Mouse (Mus musculus): Measurements from ENCODE around the gene Adamts6. TPM values are rescaled to one million over a fixed set of nuclear protein-coding genes. Genes with fewer than 3 reads are reported as not detected.

Adamts6 gene
- total RNA-seq, 2 experiments from 2014 or later: 4.4 to 4.9 TPM

GRCm38 (mm10) chr13:104448349-104448748 lies 160.7 kb downstream of the Adamts6 start:
- intact Hi-C loops (cut with DNase I): no loop called here
- no peak for DNase-seq (ENCODE audit: low spot score in 2 of 2)

DNA sequence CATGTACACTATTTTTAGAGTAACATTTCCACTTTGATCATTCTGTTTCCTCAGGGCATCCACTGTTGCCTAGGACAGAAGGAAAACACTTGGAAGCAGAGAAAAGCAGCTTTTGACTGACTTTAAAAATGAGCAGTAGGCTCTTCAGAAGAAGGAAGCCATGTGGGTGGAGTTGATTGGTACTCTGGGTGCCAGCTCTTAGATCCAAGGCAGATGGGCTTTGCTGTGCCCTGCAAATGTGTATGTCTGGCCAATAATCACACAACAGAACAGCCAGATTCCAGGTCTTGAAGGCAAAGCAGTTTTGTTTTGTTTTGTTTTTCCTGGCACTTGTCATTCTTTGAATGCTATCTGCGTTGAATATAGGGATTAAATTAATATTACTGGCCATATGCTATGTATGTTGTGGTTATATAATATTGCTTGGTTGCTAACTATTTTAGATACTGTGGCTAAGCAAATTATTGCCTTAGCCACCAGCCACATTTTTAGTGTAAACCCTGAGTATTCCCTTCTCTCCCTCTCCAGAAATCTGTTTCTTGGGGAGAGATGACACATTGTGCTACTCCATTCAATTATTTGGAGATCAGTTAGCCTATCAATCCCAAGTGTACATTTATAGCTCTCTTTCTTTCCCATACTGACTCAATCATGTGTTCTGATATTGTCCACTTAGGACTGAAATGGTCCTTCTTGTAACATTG lies 165.8 kb downstream of the Adamts6 start:
- intact Hi-C loops (cut with DNase I): no loop called here
- DNase-seq (ENCODE audit: low spot score in 2 of 2): no peak

GRCm38 (mm10) chr13:104460287-104460686 lies 172.7 kb downstream of the Adamts6 start:
- no peak for DNase-seq (ENCODE audit: low spot score in 2 of 2)
- intact Hi-C loops (cut with DNase I): no loop called here

DNA sequence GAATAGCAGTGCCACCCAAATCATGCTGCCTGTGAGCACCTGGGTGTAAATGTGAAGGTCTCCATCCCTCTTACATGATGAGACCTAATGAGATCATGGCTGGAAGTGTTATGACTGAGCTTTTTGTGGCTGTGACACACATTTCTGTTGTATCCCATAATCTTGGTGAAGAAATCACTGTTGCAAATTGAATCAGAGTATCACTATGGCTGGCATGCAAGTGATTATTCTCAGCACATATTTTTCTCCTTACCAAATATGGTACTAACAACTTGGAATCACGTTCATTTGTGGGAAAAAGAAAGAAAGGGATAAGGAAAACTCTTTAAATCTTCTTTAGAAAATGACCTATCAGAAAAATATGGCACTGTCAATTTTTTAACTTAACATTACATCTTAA lies 180.4 kb downstream of the Adamts6 start:
- DNase-seq (ENCODE audit: low spot score in 2 of 2): no peak
- intact Hi-C loops (cut with DNase I): no loop called here

DNA sequence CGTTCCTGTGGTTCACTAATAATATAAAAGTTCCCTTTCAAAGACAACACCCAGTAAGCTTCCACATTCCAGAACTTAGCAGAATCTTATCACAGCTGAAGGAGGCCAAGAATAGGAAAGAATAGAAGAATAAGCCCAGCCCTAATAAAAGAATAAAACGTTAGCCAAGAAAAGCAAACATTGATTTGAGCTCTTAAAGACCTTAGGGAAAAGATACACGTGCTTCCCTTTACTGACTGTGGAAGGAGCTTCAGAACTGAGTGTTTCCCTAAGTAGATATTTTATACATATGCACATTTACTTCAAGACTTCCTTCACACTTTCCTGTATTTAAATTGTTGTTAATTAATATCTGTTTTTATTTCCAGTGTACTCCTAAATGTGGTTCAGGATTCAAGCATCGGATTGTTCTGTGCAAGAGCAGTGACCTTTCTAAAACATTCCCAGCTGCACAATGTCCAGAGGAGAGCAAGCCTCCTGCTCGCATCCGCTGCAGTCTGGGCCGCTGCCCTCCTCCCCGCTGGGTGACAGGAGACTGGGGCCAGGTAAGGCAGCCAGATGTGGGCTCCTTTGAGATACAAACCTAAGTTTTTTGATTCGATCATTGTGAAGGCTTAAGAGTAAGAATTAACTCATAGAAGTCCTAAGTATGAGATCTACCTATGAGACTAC lies 188.8 kb downstream of the Adamts6 start:
- no peak for DNase-seq (ENCODE audit: low spot score in 2 of 2)
- intact Hi-C loops (cut with DNase I): no loop called here

GRCm38 (mm10) chr13:104482426-104483089 lies 194.9 kb downstream of the Adamts6 start:
- intact Hi-C loops (cut with DNase I): no loop called here
- no peak for DNase-seq (ENCODE audit: low spot score in 2 of 2)

GRCm38 (mm10) chr13:104483111-104483722 lies 195.6 kb downstream of the Adamts6 start:
- intact Hi-C loops (cut with DNase I): no loop called here
- DNase-seq (ENCODE audit: low spot score in 2 of 2): no peak

DNA sequence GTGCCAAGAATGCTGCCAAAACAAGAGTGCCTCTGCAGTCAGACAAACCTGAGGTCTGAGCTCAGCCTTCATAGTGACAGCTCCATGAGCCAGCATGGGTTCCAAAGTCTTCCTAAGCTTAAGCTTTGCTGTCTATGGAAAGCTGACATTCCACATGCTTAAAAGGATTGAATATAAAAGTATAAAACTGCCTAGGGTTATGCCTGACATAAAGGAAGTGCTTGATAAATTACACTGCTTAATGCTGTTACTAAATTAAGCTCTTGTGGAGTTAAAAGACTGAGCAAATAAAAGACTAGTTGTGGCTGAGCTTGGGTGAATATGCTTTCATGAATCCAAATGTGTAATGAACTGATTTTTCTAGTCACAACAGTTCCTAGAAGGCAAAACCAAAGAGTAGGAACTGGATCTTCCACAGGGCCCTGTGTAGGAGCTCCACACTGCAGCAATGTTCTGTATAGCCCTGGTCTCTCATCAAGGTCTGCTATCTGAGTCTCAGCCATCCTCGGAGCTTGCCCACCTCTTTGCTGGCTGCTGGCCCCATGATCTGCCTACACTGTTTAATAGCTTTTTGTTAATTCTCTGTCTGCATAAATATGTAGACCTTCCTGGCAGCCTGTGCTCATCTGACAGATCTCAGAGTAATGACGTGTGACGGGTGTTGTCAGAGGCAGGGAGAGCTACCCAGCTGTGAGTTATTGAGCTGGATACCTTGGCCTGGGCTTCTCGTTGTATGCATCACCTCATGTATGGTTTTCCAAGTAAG lies 203.6 kb downstream of the Adamts6 start:
- no peak for DNase-seq (ENCODE audit: low spot score in 2 of 2)
- intact Hi-C loops (cut with DNase I): no loop called here

GRCm38 (mm10) chr13:104493466-104493993 lies 205.9 kb downstream of the Adamts6 start:
- intact Hi-C loops (cut with DNase I): no loop called here
- DNase-seq (ENCODE audit: low spot score in 2 of 2): no peak

DNA sequence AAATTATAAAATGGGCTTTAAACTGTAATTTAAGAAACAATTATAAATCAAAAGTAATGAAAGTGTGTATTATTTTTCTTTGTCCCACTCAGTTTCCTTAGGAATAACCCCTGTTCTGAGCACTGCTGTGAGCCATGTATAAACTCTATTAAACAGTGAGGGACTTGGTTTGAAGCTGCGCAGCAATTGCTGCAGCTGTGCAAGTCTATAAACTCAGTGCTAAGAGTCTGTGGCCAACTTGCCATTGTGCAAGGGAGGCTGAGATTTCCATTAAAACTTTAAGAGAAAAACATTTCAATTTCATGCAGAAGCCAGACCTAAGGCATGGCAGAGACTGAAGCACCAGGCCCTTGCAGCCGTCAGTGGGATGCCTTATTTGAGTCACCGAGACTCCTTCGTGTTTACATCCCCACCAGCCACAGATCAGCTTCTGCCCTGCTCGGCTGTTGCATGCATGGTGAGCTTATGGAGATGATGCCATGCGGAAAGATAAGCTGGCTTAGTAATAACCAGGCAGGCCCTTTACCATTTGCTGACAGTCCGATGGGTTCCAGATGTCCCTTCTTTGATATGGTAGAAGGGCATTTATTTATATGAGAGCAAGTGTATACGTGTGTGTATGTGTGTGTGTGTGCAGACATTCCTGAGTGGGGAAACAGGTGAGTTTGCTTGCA lies 206.7 kb downstream of the Adamts6 start:
- intact Hi-C loops (cut with DNase I): no loop called here
- no peak for DNase-seq (ENCODE audit: low spot score in 2 of 2)

GRCm38 (mm10) chr13:104497592-104497991 lies 210.0 kb downstream of the Adamts6 start:
- DNase-seq (ENCODE audit: low spot score in 2 of 2): no peak
- intact Hi-C loops (cut with DNase I): no loop called here

DNA sequence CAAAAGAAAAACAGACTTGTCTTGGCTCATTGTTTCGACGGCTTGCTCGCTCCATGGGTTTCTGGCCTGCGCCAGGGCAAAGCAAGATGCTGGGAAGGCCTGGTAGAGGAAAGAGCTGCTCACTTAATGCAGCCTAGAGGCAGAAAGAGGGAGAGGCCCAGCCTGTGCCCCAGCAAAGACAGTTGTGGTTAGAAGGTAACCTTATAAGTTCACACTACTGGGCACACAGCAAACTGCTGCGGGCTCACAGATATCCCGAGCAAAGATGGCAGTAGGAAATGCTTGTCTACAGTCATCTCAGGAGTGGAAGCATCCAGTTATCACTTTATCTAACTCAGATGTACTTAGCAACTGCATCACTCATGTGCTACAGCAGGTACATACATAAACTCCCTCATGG lies 211.0 kb downstream of the Adamts6 start:
- intact Hi-C loops (cut with DNase I): no loop called here
- no peak for DNase-seq (ENCODE audit: low spot score in 2 of 2)

- no peak for DNase-seq (ENCODE audit: low spot score in 2 of 2)
- intact Hi-C loops (cut with DNase I): no loop called here
Observed at GRCm38 (mm10) chr13:104499116-104500040, 211.7 kb downstream of the Adamts6 start.

- intact Hi-C loops (cut with DNase I): no loop called here
- no peak for DNase-seq (ENCODE audit: low spot score in 2 of 2)
Observed at GRCm38 (mm10) chr13:104502406-104502805, 214.8 kb downstream of the Adamts6 start.

GRCm38 (mm10) chr13:104504043-104504442 lies 216.4 kb downstream of the Adamts6 start:
- intact Hi-C loops (cut with DNase I): no loop called here
- DNase-seq (ENCODE audit: low spot score in 2 of 2): no peak

GRCm38 (mm10) chr13:104506165-104506875 lies 218.7 kb downstream of the Adamts6 start:
- DNase-seq (ENCODE audit: low spot score in 2 of 2): no peak
- intact Hi-C loops (cut with DNase I): no loop called here

DNA sequence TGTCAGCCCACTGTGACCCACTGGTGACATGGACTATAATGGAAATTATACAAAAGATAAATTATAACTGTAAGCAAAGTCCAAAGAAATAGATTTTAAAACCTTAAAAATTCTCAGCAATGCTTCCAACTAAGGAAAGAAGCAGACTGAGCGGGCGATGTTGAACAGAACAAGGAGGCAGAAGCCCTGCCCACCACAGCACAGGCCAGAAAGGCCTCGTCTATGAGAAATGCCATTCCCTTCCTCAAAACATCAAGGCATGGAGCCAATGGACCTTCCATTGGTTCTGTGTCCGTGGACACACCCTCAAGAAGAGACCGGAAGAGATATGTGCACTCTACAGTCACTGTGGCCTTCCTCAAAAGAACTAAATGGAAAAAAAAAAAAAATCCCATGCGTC lies 220.0 kb downstream of the Adamts6 start:
- intact Hi-C loops (cut with DNase I): no loop called here
- no peak for DNase-seq (ENCODE audit: low spot score in 2 of 2)
